Mouse (Mus musculus) ES-Bruce4 (cell line): ENCODE measurements around the gene Mr1.

ENCODE experiments used
- CTCF ChIP-seq: IDR thresholded peaks from one replicate; pipeline ENCODE4 v1.8.1; 2011; ENCODE audit warnings: low read depth, low read length
- POLR2A ChIP-seq: IDR thresholded peaks from one replicate; pipeline ENCODE4 v1.8.1; 2011; ENCODE audit warnings: low read length; ENCODE audit not compliant: insufficient read depth

- TF ChIP-seq POLR2A (no peak), CTCF (no peak)
Observed at GRCm38 (mm10) chr1:155097354-155097753, 49.3 kb downstream of the Mr1 start.
